ENCODE assay signal across 20 mouse cellular contexts in genomic region chr11:37772481-37773089, GRCm38 (mm10).
DNase-seq lines count a peak whose midpoint lies in the region; ATAC-seq and TF ChIP-seq lines count a peak whose summit lies in the region.
"Had no signal": no experiment of that assay in that cellular context is flagged by ENCODE, and none has a peak within 500 bp of the region (broad histone marks: within the 10 kb centered on the region; RNA-seq: fewer than 3 reads in every experiment).

No protein-coding gene starts in this region.

- H3K9me3 ChIP-seq in forebrain, embryonic 13.5 days (replicated peaks) = no peaks in the 10 kb centered on the region
- H3K9me3 ChIP-seq in forebrain, embryonic 12.5 days = no peaks in the 10 kb centered on the region
- no peaks in the 10 kb centered on the region for H3K9me3 ChIP-seq in midbrain, embryonic 10.5 days (replicated peaks)
- H3K9me3 ChIP-seq in midbrain, postnatal 0 days (ENCODE audit: low read length) = no peaks in the 10 kb centered on the region
- H3K9me3 ChIP-seq in midbrain, embryonic 12.5 days = no peaks in the 10 kb centered on the region
- no peaks in the 10 kb centered on the region for H3K9me3 ChIP-seq in midbrain, embryonic 16.5 days (replicated peaks; ENCODE audit: control insufficient read depth, low read length, poor library complexity, severe bottlenecking)
- H3K9me3 ChIP-seq: embryonic facial prominence, embryonic 10.5 days; heart, embryonic 13.5 days; hindbrain, embryonic 15.5 days had no signal

- H3K4me3 ChIP-seq in forebrain, embryonic 13.5 days = no peak overlapping the region
- no peak overlapping the region for H3K4me3 ChIP-seq in forebrain, embryonic 12.5 days (replicated peaks)
- no peak overlapping the region for H3K4me3 ChIP-seq in midbrain, embryonic 10.5 days
- H3K4me3 ChIP-seq in midbrain, postnatal 0 days (ENCODE audit: low read depth, low read length) = no peak overlapping the region
- H3K4me3 ChIP-seq in midbrain, embryonic 12.5 days = no peak overlapping the region
- no peak overlapping the region for H3K4me3 ChIP-seq in midbrain, embryonic 16.5 days (ENCODE audit: low read depth, low read length)
- H3K4me3 ChIP-seq: embryonic facial prominence, embryonic 10.5 days; heart, embryonic 13.5 days; hindbrain, embryonic 15.5 days had no signal

- H3K36me3 ChIP-seq in forebrain, embryonic 13.5 days (ENCODE audit: poor library complexity, severe bottlenecking) = no peaks in the 10 kb centered on the region
- no peaks in the 10 kb centered on the region for H3K36me3 ChIP-seq in forebrain, embryonic 12.5 days (replicated peaks)
- no peaks in the 10 kb centered on the region for H3K36me3 ChIP-seq in midbrain, embryonic 10.5 days
- no peaks in the 10 kb centered on the region for H3K36me3 ChIP-seq in midbrain, postnatal 0 days (ENCODE audit: insufficient read depth, low read length)
- H3K36me3 ChIP-seq in midbrain, embryonic 12.5 days = no peaks in the 10 kb centered on the region
- no peaks in the 10 kb centered on the region for H3K36me3 ChIP-seq in midbrain, embryonic 16.5 days (ENCODE audit: control insufficient read depth, insufficient read depth, low read length)
- H3K36me3 ChIP-seq: embryonic facial prominence, embryonic 10.5 days; heart, embryonic 13.5 days; hindbrain, embryonic 15.5 days had no signal

- peak; percentile 68; the same call in 1 of the 2 replicates for ATAC-seq in forebrain, embryonic 13.5 days
- ATAC-seq in forebrain, embryonic 12.5 days (ENCODE audit: low FRiP score) = no peak
- no peak for ATAC-seq in midbrain, postnatal 0 days (ENCODE audit: low FRiP score)
- ATAC-seq in midbrain, embryonic 12.5 days (ENCODE audit: low FRiP score, low read depth) = peak; percentile 56
- ATAC-seq in midbrain, embryonic 16.5 days = peak; percentile 11; the same call in 1 of the 2 replicates
- ATAC-seq: activated CD4-positive, CD25-positive, alpha-beta regulatory T cell, adult 4 months; intestine, embryonic 16.5 days; Patski had no signal

- no peak overlapping the region for H3K9ac ChIP-seq in forebrain, embryonic 13.5 days
- H3K9ac ChIP-seq in forebrain, embryonic 12.5 days = no peak overlapping the region
- H3K9ac ChIP-seq in midbrain, postnatal 0 days (replicated peaks; ENCODE audit: low read length, poor library complexity, severe bottlenecking) = no peak overlapping the region
- H3K9ac ChIP-seq in midbrain, embryonic 12.5 days (replicated peaks) = no peak overlapping the region
- no peak overlapping the region for H3K9ac ChIP-seq in midbrain, embryonic 16.5 days (ENCODE audit: low read depth, low read length)
- H3K9ac ChIP-seq: heart, embryonic 13.5 days; hindbrain, embryonic 15.5 days had no signal

- H3K27ac ChIP-seq in forebrain, embryonic 13.5 days = no peak overlapping the region
- H3K27ac ChIP-seq in forebrain, embryonic 12.5 days = no peak overlapping the region
- no peak overlapping the region for H3K27ac ChIP-seq in midbrain, embryonic 10.5 days (replicated peaks)
- H3K27ac ChIP-seq in midbrain, postnatal 0 days (ENCODE audit: low read depth, low read length) = no peak overlapping the region
- no peak overlapping the region for H3K27ac ChIP-seq in midbrain, embryonic 12.5 days (replicated peaks)
- no peak overlapping the region for H3K27ac ChIP-seq in midbrain, embryonic 16.5 days (ENCODE audit: low read length)
- H3K27ac ChIP-seq: embryonic facial prominence, embryonic 10.5 days; heart, embryonic 13.5 days; hindbrain, embryonic 15.5 days had no signal

- H3K4me2 ChIP-seq in forebrain, embryonic 13.5 days = no peak overlapping the region
- H3K4me2 ChIP-seq in forebrain, embryonic 12.5 days = no peak overlapping the region
- no peak overlapping the region for H3K4me2 ChIP-seq in midbrain, postnatal 0 days (ENCODE audit: low read depth, low read length, poor library complexity, severe bottlenecking)
- no peak overlapping the region for H3K4me2 ChIP-seq in midbrain, embryonic 12.5 days (replicated peaks)
- H3K4me2 ChIP-seq in midbrain, embryonic 16.5 days (ENCODE audit: low read length) = no peak overlapping the region
- H3K4me2 ChIP-seq: heart, embryonic 13.5 days; hindbrain, embryonic 15.5 days had no signal

- WGBS in forebrain, embryonic 13.5 days = 7% methylated on average over 2 of the region's 2 CpGs
- 14% methylated on average over 2 of the region's 2 CpGs for WGBS in forebrain, embryonic 12.5 days
- WGBS in midbrain, embryonic 10.5 days = 26% methylated on average over 2 of the region's 2 CpGs
- WGBS in midbrain, postnatal 0 days = 17% methylated on average over 2 of the region's 2 CpGs
- 17% methylated on average over 2 of the region's 2 CpGs for WGBS in midbrain, embryonic 12.5 days
- 23% methylated on average over 2 of the region's 2 CpGs for WGBS in midbrain, embryonic 16.5 days

- TF ChIP-seq CTCF in midbrain, postnatal 0 days (IDR thresholded peaks at IDR 0.05) = no peak

- H3K4me1 ChIP-seq in forebrain, embryonic 13.5 days = peaks cover 15% of the 10 kb centered on the region; the same call in 1 of the 2 replicates
- H3K4me1 ChIP-seq in forebrain, embryonic 12.5 days = peaks cover 18% of the 10 kb centered on the region
- H3K4me1 ChIP-seq in midbrain, embryonic 10.5 days = peaks cover 40% of the 10 kb centered on the region
- H3K4me1 ChIP-seq in midbrain, postnatal 0 days (ENCODE audit: insufficient read depth, low read length) = no peaks in the 10 kb centered on the region
- peaks cover 21% of the 10 kb centered on the region for H3K4me1 ChIP-seq in midbrain, embryonic 12.5 days
- no peaks in the 10 kb centered on the region for H3K4me1 ChIP-seq in midbrain, embryonic 16.5 days (ENCODE audit: control insufficient read depth, insufficient read depth, low read length)
- H3K4me1 ChIP-seq: embryonic facial prominence, embryonic 10.5 days; heart, embryonic 13.5 days; hindbrain, embryonic 15.5 days had no signal

- no peaks in the 10 kb centered on the region for H3K27me3 ChIP-seq in forebrain, embryonic 13.5 days
- H3K27me3 ChIP-seq in forebrain, embryonic 12.5 days = no peaks in the 10 kb centered on the region
- peaks cover 40% of the 10 kb centered on the region for H3K27me3 ChIP-seq in midbrain, embryonic 10.5 days (ENCODE audit: low read depth, poor library complexity, severe bottlenecking)
- no peaks in the 10 kb centered on the region for H3K27me3 ChIP-seq in midbrain, postnatal 0 days (ENCODE audit: insufficient read depth, low read length)
- H3K27me3 ChIP-seq in midbrain, embryonic 12.5 days = no peaks in the 10 kb centered on the region
- no peaks in the 10 kb centered on the region for H3K27me3 ChIP-seq in midbrain, embryonic 16.5 days (ENCODE audit: control insufficient read depth, insufficient read depth, low read depth, low read length)
- H3K27me3 ChIP-seq: CH12.LX; heart, embryonic 13.5 days; hindbrain, embryonic 15.5 days; Patski had no signal

- DNase-seq in midbrain, embryonic 10.5 days (ENCODE audit: low spot score) = peak; percentile 23
- DNase-seq in midbrain, postnatal 0 days (ENCODE audit: low spot score) = no peak
- no peak for DNase-seq in lung, postnatal 25 days (ENCODE audit: low spot score)
- no peak for DNase-seq in right cerebral cortex, adult 18-20 months
- DNase-seq: adrenal gland, postnatal 14 days; cerebellum, adult 18-20 months; cerebellum, postnatal 10 days; gastrocnemius, postnatal 14 days; heart, postnatal 36 days had no signal

Comparison
In these comparisons a context has a peak if more than half of its experiments do, and no peak if none do; other contexts are left out.
1. ATAC-seq: peak in forebrain, embryonic 13.5 days (single experiment), midbrain, embryonic 12.5 days (single experiment) and midbrain, embryonic 16.5 days (single experiment); none in forebrain, embryonic 12.5 days (single experiment) and midbrain, postnatal 0 days (single experiment).